Mouse (Mus musculus): ENCODE measurements around the gene Aimp2.
A peak's percentile ranks its signal among the peaks of the same experiment; 100 is the strongest.

The Aimp2 gene

GRCm38 (mm10) chr5:143902111-143902510 lies 7.5 kb downstream of the Aimp2 start:
- peak in 1 of 2 experiments; percentile 22 for DNase-seq (ENCODE audit: low spot score in 2 of 2)

- DNase-seq (ENCODE audit: low spot score in 2 of 2): no peak
Observed at GRCm38 (mm10) chr5:143897635-143898330, 11.9 kb downstream of the Aimp2 start, which contains the start of gene Ankrd61. Gene Ankrd61 (minus strand): TSS chr5:143897685.

GRCm38 (mm10) chr5:143893396-143893795 lies 16.3 kb downstream of the Aimp2 start:
- DNase-seq (ENCODE audit: low spot score in 2 of 2): no peak

- DNase-seq (ENCODE audit: low spot score in 2 of 2): no peak
Observed at GRCm38 (mm10) chr5:143892255-143892886, 17.3 kb downstream of the Aimp2 start.

GRCm38 (mm10) chr5:143890741-143891140 lies 18.9 kb downstream of the Aimp2 start:
- DNase-seq (ENCODE audit: low spot score in 2 of 2): no peak

GRCm38 (mm10) chr5:143885274-143885673 lies 24.4 kb downstream of the Aimp2 start:
- no peak for DNase-seq (ENCODE audit: low spot score in 2 of 2)

GRCm38 (mm10) chr5:143874571-143874970 lies 35.1 kb downstream of the Aimp2 start:
- DNase-seq (ENCODE audit: low spot score in 2 of 2): no peak

GRCm38 (mm10) chr5:143871547-143872169 lies 38.0 kb downstream of the Aimp2 start:
- DNase-seq (ENCODE audit: low spot score in 2 of 2): no peak

All from frontal cortex, postnatal 14 days (tissue).